Mouse (Mus musculus): ENCODE measurements at regions not wholly inside any gene's neighbourhood (a gene's known extent, or its start where the extent isn't known, plus 50 kb on each side); places are given as distances from the start of the nearest gene placed in this dataset.

GRCm38 (mm10) chr9:74556116-74556515 lies 305.6 kb upstream of the Onecut1 start:
- TF ChIP-seq POLR2A (IDR thresholded peaks at IDR 0.05; ENCODE audit: low read depth, low read length) (no peak), CTCF (IDR thresholded peaks at IDR 0.05; ENCODE audit: extremely low read depth, insufficient read depth, insufficient read length, insufficient replicate concordance) (no peak)
